Mouse (Mus musculus): Measurements from ENCODE around the gene Mum1.

- TF ChIP-seq CTCF (IDR thresholded peaks at IDR 0.05; ENCODE audit: extremely low read depth, insufficient read depth, insufficient read length, insufficient replicate concordance) (no peak), POLR2A (IDR thresholded peaks at IDR 0.05; ENCODE audit: low read depth, low read length) (no peak)
These were observed 43.9 kb downstream of the Mum1 start for GRCm38 (mm10) chr10:80270099-80270498.
